ENCODE assay signal across 9 mouse cellular contexts in the genomic region with DNA sequence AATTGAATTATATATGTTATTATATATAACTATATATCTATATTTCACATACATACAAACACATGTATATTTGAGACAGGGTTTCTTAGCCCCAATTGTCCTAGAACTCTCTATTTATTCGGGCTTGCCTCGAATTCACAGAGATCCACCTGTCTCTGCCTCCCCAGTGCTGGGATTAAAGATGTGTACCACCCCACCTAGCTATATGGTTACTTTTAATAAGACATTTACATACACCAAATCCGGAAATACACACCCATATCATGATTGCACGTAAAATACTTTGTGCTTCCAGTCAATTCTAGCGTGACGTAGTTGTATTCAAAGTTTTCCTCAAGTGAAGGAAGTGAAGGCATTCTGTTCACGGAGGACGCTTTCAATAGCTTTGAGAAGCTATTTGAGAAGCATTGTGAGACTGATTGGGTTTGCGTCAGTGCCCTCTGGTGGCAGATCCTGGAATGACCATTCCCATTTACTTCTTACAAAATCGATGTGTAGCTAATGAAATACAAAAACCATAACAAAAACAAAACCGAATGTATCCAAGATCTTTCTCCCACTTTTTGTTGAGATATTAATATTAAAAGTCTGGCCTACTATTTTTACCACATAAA.
DNase-seq lines count a peak whose midpoint lies in the region; ATAC-seq and TF ChIP-seq lines count a peak whose summit lies in the region.
"Had no signal": no experiment of that assay in that cellular context is flagged by ENCODE, and none has a peak within 500 bp of the region (broad histone marks: within the 10 kb centered on the region; RNA-seq: fewer than 3 reads in every experiment).

No protein-coding gene starts in this region.

- H3K9me3 ChIP-seq in CH12.LX (replicated peaks; ENCODE audit: low read length): no peaks in the 10 kb centered on the region
- H3K9me3 ChIP-seq in heart, embryonic 10.5 days: no peaks in the 10 kb centered on the region
- H3K9me3 ChIP-seq in liver, embryonic 15.5 days (replicated peaks): no peaks in the 10 kb centered on the region
- no peaks in the 10 kb centered on the region for H3K9me3 ChIP-seq in neural tube, embryonic 14.5 days (ENCODE audit: control insufficient read depth, low read length)

- peak; percentile 81 to 92 for TF ChIP-seq CTCF in CH12.LX (conservative IDR thresholded peaks at IDR 0.05 in 1 of 2, IDR thresholded peaks at IDR 0.05 in 1 of 2; ENCODE audit: low read depth in 2 of 2, low read length in 2 of 2)

- no peak overlapping the region; the same call in 1 of the 2 replicates for H3K4me2 ChIP-seq in CH12.LX (ENCODE audit: insufficient read depth, low read depth, poor library complexity, severe bottlenecking)
- H3K4me2 ChIP-seq in liver, embryonic 15.5 days: peak overlapping the region; percentile 35
- H3K4me2 ChIP-seq in neural tube, embryonic 14.5 days (ENCODE audit: low read depth, low read length): no peak overlapping the region

- WGBS in heart, embryonic 10.5 days: 22% methylated on average over 11 of the region's 11 CpGs
- 8% methylated on average over 11 of the region's 11 CpGs for WGBS in liver, embryonic 15.5 days (ENCODE audit: insufficient replicate concordance)
- 24% methylated on average over 11 of the region's 11 CpGs for WGBS in neural tube, embryonic 14.5 days

- TF ChIP-seq EP300 in CH12.LX (IDR thresholded peaks at IDR 0.05; ENCODE audit: low read length): no peak

- H3K4me1 ChIP-seq in CH12.LX (ENCODE audit: control insufficient read depth in 1 of 2, insufficient read depth in 2 of 2): peaks cover 8 to 19% of the 10 kb centered on the region in 2 experiments; a peak in 3 of 4 replicates
- no peaks in the 10 kb centered on the region for H3K4me1 ChIP-seq in heart, embryonic 10.5 days
- H3K4me1 ChIP-seq in liver, embryonic 15.5 days (replicated peaks): 0 out of 2 replicates have a peak, but pooled peaks cover 4% of the 10 kb centered on the region
- no peaks in the 10 kb centered on the region for H3K4me1 ChIP-seq in neural tube, embryonic 14.5 days (ENCODE audit: control insufficient read depth, insufficient read depth, low read length)

- H3K27ac ChIP-seq in CH12.LX (ENCODE audit: insufficient read depth, low read depth): no peak overlapping the region
- no peak overlapping the region for H3K27ac ChIP-seq in heart, embryonic 10.5 days
- H3K27ac ChIP-seq in liver, embryonic 15.5 days (replicated peaks): no peak overlapping the region
- H3K27ac ChIP-seq in neural tube, embryonic 14.5 days (ENCODE audit: low read depth, low read length): no peak overlapping the region
- H3K27ac ChIP-seq: macrophage had no signal

- H3K9ac ChIP-seq in CH12.LX (ENCODE audit: insufficient read depth, low read depth): no peak overlapping the region
- H3K9ac ChIP-seq in liver, embryonic 15.5 days: no peak overlapping the region
- H3K9ac ChIP-seq in neural tube, embryonic 14.5 days (replicated peaks; ENCODE audit: low read depth, low read length): no peak overlapping the region

- dilution Hi-C loops in CH12.LX (cut with MboI; ENCODE audit: extremely low pct_ligation_motif_present, extremely low pct_unique_long_range_greater_than_20kb, low sequenced_read_pairs): no loop called here

- no peaks in the 10 kb centered on the region for H3K36me3 ChIP-seq in CH12.LX (replicated peaks in 1 of 2; ENCODE audit: control insufficient read depth in 1 of 2, insufficient read depth in 1 of 2, low read length in 1 of 2)
- H3K36me3 ChIP-seq in heart, embryonic 10.5 days: no peaks in the 10 kb centered on the region
- no peaks in the 10 kb centered on the region for H3K36me3 ChIP-seq in liver, embryonic 15.5 days (replicated peaks)
- H3K36me3 ChIP-seq in neural tube, embryonic 14.5 days (ENCODE audit: control insufficient read depth, insufficient read depth, low read length): no peaks in the 10 kb centered on the region

- H3K4me3 ChIP-seq in CH12.LX (replicated peaks in 1 of 3; ENCODE audit: low read depth in 2 of 3, low read length in 2 of 3, poor library complexity in 1 of 3): no peak overlapping the region
- 0 out of 2 replicates have a peak overlapping the region, but pooled peaks have one; percentile 12 for H3K4me3 ChIP-seq in heart, embryonic 10.5 days
- no peak overlapping the region for H3K4me3 ChIP-seq in liver, embryonic 15.5 days (replicated peaks)
- H3K4me3 ChIP-seq in neural tube, embryonic 14.5 days (ENCODE audit: low read depth, low read length): no peak overlapping the region

- TF ChIP-seq POLR2A in CH12.LX (IDR thresholded peaks at IDR 0.05; ENCODE audit: low read depth, low read length): no peak

- no peaks in the 10 kb centered on the region for H3K79me2 ChIP-seq in CH12.LX (replicated peaks; ENCODE audit: control insufficient read depth, extremely low read depth, insufficient read depth, poor library complexity, severe bottlenecking)

- ATAC-seq in liver, embryonic 15.5 days (ENCODE audit: insufficient read depth): no peak
- peak; percentile 72 for ATAC-seq in neural tube, embryonic 14.5 days (ENCODE audit: low read depth)

- no peaks in the 10 kb centered on the region for H3K27me3 ChIP-seq in CH12.LX (replicated peaks)
- H3K27me3 ChIP-seq in heart, embryonic 10.5 days (ENCODE audit: insufficient read depth, poor library complexity, severe bottlenecking): no peaks in the 10 kb centered on the region
- H3K27me3 ChIP-seq in liver, embryonic 15.5 days: no peaks in the 10 kb centered on the region
- no peaks in the 10 kb centered on the region for H3K27me3 ChIP-seq in neural tube, embryonic 14.5 days (ENCODE audit: control insufficient read depth, insufficient read depth, low read length)

- peak; percentile 87 for TF ChIP-seq RAD21 in CH12.LX (IDR thresholded peaks at IDR 0.05; ENCODE audit: low read depth, low read length)

- in situ Hi-C loops in CH12.LX (cut with MboI; ENCODE audit: low pct_ligation_motif_present, low pct_unique_long_range_greater_than_20kb, low sequenced_read_pairs): loop anchor here (10.0 kb wide), 1 partner anchor 145 kb away; a partner anchor contains a TSS

- DNase-seq in CH12.LX (ENCODE audit: extremely low read depth): peak; percentile 82
- DNase-seq in adrenal gland, postnatal 10 days: peak; percentile 78
- DNase-seq in embryo, embryonic 9.5 days (ENCODE audit: extremely low spot score): peak; percentile 78
- DNase-seq in heart, embryonic 10.5 days (ENCODE audit: low spot score): no peak
- DNase-seq in kidney, postnatal 36 days: peak; percentile 65 to 85
- peak; percentile 33 to 54 for DNase-seq in thymus, adult 18-20 months

TF ChIP-seq in CH12.LX, 34 proteins besides CTCF, POLR2A, EP300 and RAD21:
- TF ChIP-seq ZC3H11A (IDR thresholded peaks at IDR 0.05; ENCODE audit: low read depth, low read length): peak; percentile 16; the same call in 1 of the 2 replicates
- 0 out of 2 replicates have a peak, but pooled peaks have one; percentile 25 for TF ChIP-seq TBP (conservative IDR thresholded peaks at IDR 0.05; ENCODE audit: low read depth, low read length)
- peak; percentile 44; the same call in 1 of the 2 replicates for TF ChIP-seq IRF4 (IDR thresholded peaks at IDR 0.05; ENCODE audit: low read depth, low read length)
- TF ChIP-seq ZNF384 (IDR thresholded peaks at IDR 0.05; ENCODE audit: low read depth, low read length): no peak
- TF ChIP-seq MAFK (IDR thresholded peaks at IDR 0.05; ENCODE audit: insufficient replicate concordance, low read length): no peak
- TF ChIP-seq MYC (IDR thresholded peaks at IDR 0.05; ENCODE audit: low read depth, low read length): 0 out of 2 replicates have a peak, but pooled peaks have one; percentile 43
- no peak for TF ChIP-seq CHD2 (IDR thresholded peaks at IDR 0.05; ENCODE audit: low read length)
- TF ChIP-seq SMC3 (IDR thresholded peaks at IDR 0.05; ENCODE audit: low read depth, low read length): peak; percentile 91
- peak; percentile 20; the same call in 1 of the 2 replicates for TF ChIP-seq ELF1 (IDR thresholded peaks at IDR 0.05; ENCODE audit: low read depth, low read length)
- no peak for TF ChIP-seq TCF12 (IDR thresholded peaks at IDR 0.05; ENCODE audit: low read depth, low read length)
